ENCODE assay signal across 8 mouse cellular contexts in genomic region chr3:81995988-81996387, GRCm38 (mm10). TPM values are rescaled to one million over a fixed set of nuclear protein-coding genes. Genes with fewer than 3 reads are reported as not detected.
DNase-seq lines count a peak whose midpoint lies in the region; ATAC-seq and TF ChIP-seq lines count a peak whose summit lies in the region.

No protein-coding gene starts in this region.

- H3K9me3 ChIP-seq in heart, embryonic 11.5 days (replicated peaks; ENCODE audit: control insufficient read depth, low read length), result no peaks in the 10 kb centered on the region
- H3K9me3 ChIP-seq in hindbrain, embryonic 16.5 days (ENCODE audit: control insufficient read depth, low read length), result no peaks in the 10 kb centered on the region; the same call in 1 of the 2 replicates
- H3K9me3 ChIP-seq in midbrain, postnatal 0 days (ENCODE audit: low read length), result no peaks in the 10 kb centered on the region

- no peaks in the 10 kb centered on the region for H3K4me1 ChIP-seq in heart, embryonic 11.5 days (ENCODE audit: control insufficient read depth, insufficient read depth, low read length)
- no peaks in the 10 kb centered on the region for H3K4me1 ChIP-seq in thymus, adult 2 months (replicated peaks; ENCODE audit: control insufficient read depth, insufficient read depth, low read length)
- no peaks in the 10 kb centered on the region for H3K4me1 ChIP-seq in hindbrain, embryonic 16.5 days (ENCODE audit: control insufficient read depth, insufficient read depth, low read depth, low read length)
- H3K4me1 ChIP-seq in midbrain, postnatal 0 days (ENCODE audit: insufficient read depth, low read length), result no peaks in the 10 kb centered on the region

- no peak for TF ChIP-seq CTCF in thymus, adult 2 months (IDR thresholded peaks at IDR 0.05; ENCODE audit: borderline replicate concordance, control insufficient read depth, extremely low read depth, insufficient read depth, low read length, poor library complexity)
- TF ChIP-seq CTCF in midbrain, postnatal 0 days (IDR thresholded peaks at IDR 0.05), result peak; percentile 82

- H3K27me3 ChIP-seq in heart, embryonic 11.5 days (ENCODE audit: control insufficient read depth, insufficient read depth, low read length), result no peaks in the 10 kb centered on the region
- H3K27me3 ChIP-seq in thymus, adult 2 months (ENCODE audit: control insufficient read depth, insufficient read depth, low read length), result no peaks in the 10 kb centered on the region
- no peaks in the 10 kb centered on the region for H3K27me3 ChIP-seq in hindbrain, embryonic 16.5 days (replicated peaks; ENCODE audit: control insufficient read depth, insufficient read depth, low read length)
- no peaks in the 10 kb centered on the region for H3K27me3 ChIP-seq in midbrain, postnatal 0 days (ENCODE audit: insufficient read depth, low read length)

- H3K4me2 ChIP-seq in heart, embryonic 11.5 days, result no peak overlapping the region
- no peak overlapping the region for H3K4me2 ChIP-seq in hindbrain, embryonic 16.5 days (ENCODE audit: low read length)
- H3K4me2 ChIP-seq in midbrain, postnatal 0 days (ENCODE audit: low read depth, low read length, poor library complexity, severe bottlenecking), result no peak overlapping the region

- intact Hi-C loops in heart, postnatal 10 days (cut with DNase I), result loop anchor here (2.0 to 5.0 kb wide), 3 partner anchors 33 to 861 kb away; no protein-coding TSS in a partner anchor

- DNase-seq in heart, postnatal 10 days, result peak; percentile 32 to 54
- peak; percentile 18 for DNase-seq in thymus, adult 2 months
- no peak for DNase-seq in thymus, postnatal 36 days
- DNase-seq in cerebellum, adult 9-10 months, result peak; percentile 72
- DNase-seq in midbrain, postnatal 0 days (ENCODE audit: low spot score), result peak; percentile 81
- DNase-seq in urinary bladder, postnatal 4 days (ENCODE audit: low spot score in 2 of 2), result no peak

- ATAC-seq in heart, embryonic 11.5 days (replicated peaks; ENCODE audit: insufficient number of reproducible peaks, low FRiP score, low TSS enrichment), result no peak
- 0 out of 2 replicates have a peak, but pooled peaks have one; percentile 34 for ATAC-seq in hindbrain, embryonic 16.5 days
- no peak for ATAC-seq in midbrain, postnatal 0 days (ENCODE audit: low FRiP score)

- no peaks in the 10 kb centered on the region for H3K36me3 ChIP-seq in heart, embryonic 11.5 days (ENCODE audit: control insufficient read depth, insufficient read depth, low read length)
- H3K36me3 ChIP-seq in thymus, adult 2 months (ENCODE audit: control insufficient read depth, insufficient read depth, low read length), result no peaks in the 10 kb centered on the region
- no peaks in the 10 kb centered on the region for H3K36me3 ChIP-seq in hindbrain, embryonic 16.5 days (ENCODE audit: control insufficient read depth, insufficient read depth, low read length)
- H3K36me3 ChIP-seq in midbrain, postnatal 0 days (ENCODE audit: insufficient read depth, low read length), result no peaks in the 10 kb centered on the region

- WGBS in heart, embryonic 11.5 days (ENCODE audit: insufficient replicate concordance), result 3% methylated on average over 1 of the region's 1 CpGs
- WGBS in thymus, adult 2 months, result 3% methylated on average over 1 of the region's 1 CpGs
- 3% methylated on average over 1 of the region's 1 CpGs for WGBS in hindbrain, embryonic 16.5 days
- 0% methylated on average over 1 of the region's 1 CpGs for WGBS in midbrain, postnatal 0 days

- no peak overlapping the region for H3K27ac ChIP-seq in heart, embryonic 11.5 days (ENCODE audit: low read depth, low read length)
- no peak overlapping the region for H3K27ac ChIP-seq in thymus, adult 2 months (ENCODE audit: control insufficient read depth, insufficient read depth, low read length)
- H3K27ac ChIP-seq in hindbrain, embryonic 16.5 days (ENCODE audit: low read depth, low read length), result no peak overlapping the region
- H3K27ac ChIP-seq in midbrain, postnatal 0 days (ENCODE audit: low read depth, low read length), result no peak overlapping the region

- H3K9ac ChIP-seq in heart, embryonic 11.5 days (ENCODE audit: low read depth, low read length), result no peak overlapping the region
- H3K9ac ChIP-seq in hindbrain, embryonic 16.5 days (ENCODE audit: low read depth, low read length), result no peak overlapping the region
- no peak overlapping the region for H3K9ac ChIP-seq in midbrain, postnatal 0 days (replicated peaks; ENCODE audit: low read length, poor library complexity, severe bottlenecking)

- H3K4me3 ChIP-seq in heart, embryonic 11.5 days (ENCODE audit: low read depth, low read length), result no peak overlapping the region
- H3K4me3 ChIP-seq in thymus, adult 2 months (ENCODE audit: control insufficient read depth, insufficient read depth, low read length), result no peak overlapping the region
- no peak overlapping the region for H3K4me3 ChIP-seq in hindbrain, embryonic 16.5 days (ENCODE audit: low read length)
- no peak overlapping the region for H3K4me3 ChIP-seq in midbrain, postnatal 0 days (ENCODE audit: low read depth, low read length)

- TF ChIP-seq POLR2A in thymus, adult 2 months (IDR thresholded peaks at IDR 0.05; ENCODE audit: control insufficient read depth, extremely low read depth, insufficient read depth, low read length, poor library complexity), result no peak

RNA-seq across cellular contexts. Expression of gene Asic5, which starts 13.9 kb away (rescaled TPM):
- not detected for total RNA-seq in heart, postnatal 10 days (2021)
- polyA plus RNA-seq in heart, embryonic 11.5 days (2014; fragmentation: Nextera tagmentation; extraction: Ambion mirVana), result not detected in 2 replicates
- polyA plus RNA-seq in thymus, adult 2 months (2012; rRNA removed), result 0.08 and 0.20 TPM in 2 replicates
- polyA plus RNA-seq in hindbrain, embryonic 16.5 days (2015; fragmentation: Nextera tagmentation; extraction: Ambion mirVana), result not detected in 2 replicates
- total RNA-seq in midbrain, postnatal 0 days (2014; rRNA removed), result not detected in 2 replicates
- 0.09 TPM in 1 of 2 replicates, not detected in the other for polyA plus RNA-seq in midbrain, postnatal 0 days (2015; fragmentation: Nextera tagmentation; extraction: Ambion mirVana)

RNA-seq across cellular contexts. Expression of gene Tdo2, which starts 20.0 kb away (rescaled TPM):
- not detected for total RNA-seq in heart, postnatal 10 days (2021)
- 1.4 and 1.6 TPM in 2 replicates for polyA plus RNA-seq in heart, embryonic 11.5 days (2014; fragmentation: Nextera tagmentation; extraction: Ambion mirVana)
- polyA plus RNA-seq in thymus, adult 2 months (2012; rRNA removed), result 1.1 and 2.3 TPM in 2 replicates
- 0.04 and 0.06 TPM in 2 replicates for polyA plus RNA-seq in hindbrain, embryonic 16.5 days (2015; fragmentation: Nextera tagmentation; extraction: Ambion mirVana)
- total RNA-seq in midbrain, postnatal 0 days (2014; rRNA removed), result not detected in 2 replicates
- polyA plus RNA-seq in midbrain, postnatal 0 days (2015; fragmentation: Nextera tagmentation; extraction: Ambion mirVana), result 0.19 and 0.28 TPM in 2 replicates

Comparison
In these comparisons a context has a peak if more than half of its experiments do, and no peak if none do; other contexts are left out.
1. DNase-seq: peak in heart, postnatal 10 days (2 of 2), thymus, adult 2 months (single experiment), cerebellum, adult 9-10 months (single experiment) and midbrain, postnatal 0 days (single experiment); none in thymus, postnatal 36 days (0 of 2) and urinary bladder, postnatal 4 days (0 of 2).